Mouse (Mus musculus): Measurements from ENCODE around the gene Gstt2. TPM values are rescaled to one million over a fixed set of nuclear protein-coding genes. Genes with fewer than 3 reads are reported as not detected.

Gene Gstt2
- polyA plus RNA-seq, 1 experiment from 2014 or later, result 9.7 TPM

GRCm38 (mm10) chr10:75788277-75788676 lies 48.9 kb downstream of the Gstt2 start:
- Histone ChIP-seq H3K4me3 (replicated peaks) (no peak overlapping the region), H3K9ac (replicated peaks) (no peak overlapping the region), H3K36me3 (no peaks in the 10 kb centered on the region), H3K27me3 (no peaks in the 10 kb centered on the region), H3K4me2 (no peak overlapping the region), H3K27ac (no peak overlapping the region), H3K9me3 (no peaks in the 10 kb centered on the region), H3K4me1 (replicated peaks) (no peaks in the 10 kb centered on the region; the same call in 1 of the 2 replicates)
- 91% methylated on average over 8 of the region's 8 CpGs for WGBS
- ATAC-seq (ENCODE audit: insufficient number of reproducible peaks, insufficient read depth, low FRiP score, low TSS enrichment, low read depth), result no peak

GRCm38 (mm10) chr10:75785442-75785841 lies 51.8 kb downstream of the Gstt2 start:
- Histone ChIP-seq H3K4me1 (replicated peaks) (no peaks in the 10 kb centered on the region), H3K4me3 (replicated peaks) (no peak overlapping the region), H3K9ac (replicated peaks) (no peak overlapping the region), H3K36me3 (no peaks in the 10 kb centered on the region), H3K4me2 (no peak overlapping the region), H3K27me3 (no peaks in the 10 kb centered on the region), H3K9me3 (no peaks in the 10 kb centered on the region), H3K27ac (no peak overlapping the region)
- WGBS, result 76% methylated on average over 1 of the region's 1 CpGs
- no peak for ATAC-seq (ENCODE audit: insufficient number of reproducible peaks, insufficient read depth, low FRiP score, low TSS enrichment, low read depth)

Other genes with a start within 250 kb of the Gstt2 start
- gene Ggt5, start 248.1 kb downstream of the Gstt2 start, polyA plus RNA-seq (2016; fragmentation: Nextera tagmentation; extraction: Ambion mirVana), result 0.70 and 1.1 TPM in 2 replicates
- gene Susd2, start 193.4 kb downstream of the Gstt2 start, polyA plus RNA-seq (2016; fragmentation: Nextera tagmentation; extraction: Ambion mirVana), result 1.5 and 2.2 TPM in 2 replicates
- 27.2 and 29.3 TPM in 2 replicates for gene Cabin1, start 73.1 kb downstream of the Gstt2 start, polyA plus RNA-seq (2016; fragmentation: Nextera tagmentation; extraction: Ambion mirVana)
- gene Ddt, start 64.0 kb downstream of the Gstt2 start, polyA plus RNA-seq (2016; fragmentation: Nextera tagmentation; extraction: Ambion mirVana), result 104 and 112 TPM in 2 replicates
- gene Gm20441, start 56.5 kb downstream of the Gstt2 start, polyA plus RNA-seq (2016; fragmentation: Nextera tagmentation; extraction: Ambion mirVana), result 0.35 TPM in 1 of 2 replicates, not detected in the other
- 9.2 and 9.4 TPM in 2 replicates for gene Gstt3, start 56.0 kb downstream of the Gstt2 start, polyA plus RNA-seq (2016; fragmentation: Nextera tagmentation; extraction: Ambion mirVana)
- 9.2 and 9.8 TPM in 2 replicates for gene Gstt1, start 38.8 kb downstream of the Gstt2 start, polyA plus RNA-seq (2016; fragmentation: Nextera tagmentation; extraction: Ambion mirVana)
- not detected in 2 replicates for gene Gstt4, start 14.9 kb downstream of the Gstt2 start, polyA plus RNA-seq (2016; fragmentation: Nextera tagmentation; extraction: Ambion mirVana)
- 1,855 and 1,928 TPM in 2 replicates for gene Mif, start 22.8 kb upstream of the Gstt2 start, polyA plus RNA-seq (2016; fragmentation: Nextera tagmentation; extraction: Ambion mirVana)
- gene Derl3, start 56.0 kb upstream of the Gstt2 start, polyA plus RNA-seq (2016; fragmentation: Nextera tagmentation; extraction: Ambion mirVana), result 3.5 and 3.9 TPM in 2 replicates
- gene Smarcb1, start 84.2 kb upstream of the Gstt2 start, polyA plus RNA-seq (2016; fragmentation: Nextera tagmentation; extraction: Ambion mirVana), result 252 and 264 TPM in 2 replicates
- gene Chchd10, start 95.7 kb upstream of the Gstt2 start, polyA plus RNA-seq (2016; fragmentation: Nextera tagmentation; extraction: Ambion mirVana), result 5.5 and 8.0 TPM in 2 replicates
- gene Mmp11, start 99.1 kb upstream of the Gstt2 start, polyA plus RNA-seq (2016; fragmentation: Nextera tagmentation; extraction: Ambion mirVana), result 96.8 and 107 TPM in 2 replicates
- gene Gm867, start 103.2 kb upstream of the Gstt2 start, polyA plus RNA-seq (2016; fragmentation: Nextera tagmentation; extraction: Ambion mirVana), result 0.32 and 0.50 TPM in 2 replicates
- gene Vpreb3, start 105.6 kb upstream of the Gstt2 start, polyA plus RNA-seq (2016; fragmentation: Nextera tagmentation; extraction: Ambion mirVana), result 0.50 and 0.71 TPM in 2 replicates
- gene Gm5134, start 117.1 kb upstream of the Gstt2 start, polyA plus RNA-seq (2016; fragmentation: Nextera tagmentation; extraction: Ambion mirVana), result not detected in 2 replicates
- gene Zfp280b, start 195.2 kb upstream of the Gstt2 start, polyA plus RNA-seq (2016; fragmentation: Nextera tagmentation; extraction: Ambion mirVana), result 28.5 and 35.2 TPM in 2 replicates